Mouse (Mus musculus) liver, embryonic 16.5 days (tissue): ENCODE measurements around the gene Adamts14. TPM values are rescaled to one million over a fixed set of nuclear protein-coding genes. Genes with fewer than 3 reads are reported as not detected.

ENCODE experiments used
- ATAC-seq: fragments of 200-750 bp; cut with Nextera tagmentation; 2 replicates; pipeline ENCODE4 v1.8.0; 2017; ENCODE audit warnings: low read depth, mild to moderate bottlenecking, moderate number of reproducible peaks, moderate library complexity
- H3K27ac ChIP-seq: fragments of 300-500 bp; sonication (generic); 2 replicates; pipeline ENCODE4 v1.5.1; 2014; ENCODE audit warnings: mild to moderate bottlenecking, low read length
- H3K27me3 ChIP-seq: fragments of 300-500 bp; sonication (generic); 2 replicates; pipeline ENCODE4 v1.6.1; 2014; ENCODE audit warnings: low read depth, low read length, mixed read lengths; ENCODE audit not compliant: control insufficient read depth, insufficient read depth
- H3K36me3 ChIP-seq: fragments of 300-500 bp; sonication (generic); 2 replicates; pipeline ENCODE4 v1.6.1; 2014; ENCODE audit warnings: mild to moderate bottlenecking; ENCODE audit not compliant: control insufficient read depth, insufficient read depth
- H3K4me1 ChIP-seq: fragments of 300-500 bp; sonication (generic); 2 replicates; pipeline ENCODE4 v1.6.1; 2014; ENCODE audit warnings: low read depth, low read length, mixed read lengths; ENCODE audit not compliant: control insufficient read depth
- H3K4me2 ChIP-seq: fragments of 300-500 bp; sonication (generic); 2 replicates; pipeline ENCODE4 v1.6.1; 2014; ENCODE audit warnings: low read depth, low read length, mixed read lengths
- H3K4me3 ChIP-seq: fragments of 300-500 bp; sonication (generic); 2 replicates; pipeline ENCODE4 v1.5.1; 2014; ENCODE audit warnings: low read depth, mild to moderate bottlenecking, low read length
- H3K9ac ChIP-seq: fragments of 300-500 bp; sonication (generic); 2 replicates; pipeline ENCODE4 v1.6.1; 2014; ENCODE audit warnings: low read depth, low read length
- H3K9me3 ChIP-seq: fragments of 300-500 bp; sonication (generic); replicated peaks from 2 replicates; pipeline ENCODE4 v1.6.1; 2016; ENCODE audit warnings: low read length; ENCODE audit not compliant: control insufficient read depth
- WGBS: fragments of 180-500 bp; shearing (Covaris S2); extraction: QIAGEN DNeasy Blood & Tissue Kit; methylation state at CpG from one replicate; pipeline ENCODE4 v1.1.7; 2014; ENCODE audit not compliant: insufficient replicate concordance; 5-methylcytosine and 5-hydroxymethylcytosine counted together
- polyA plus RNA-seq: library from polyadenylated mRNA; unstranded; fragments of >200 nt; fragmentation: Nextera tagmentation; extraction: Ambion mirVana; gene quantifications from 2 replicates; pipeline ENCODE4 v1.2.1, GENCODE M21; 2015

Gene Adamts14
- polyA plus RNA-seq, 1 experiment from 2014 or later = 0.40 TPM

DNA sequence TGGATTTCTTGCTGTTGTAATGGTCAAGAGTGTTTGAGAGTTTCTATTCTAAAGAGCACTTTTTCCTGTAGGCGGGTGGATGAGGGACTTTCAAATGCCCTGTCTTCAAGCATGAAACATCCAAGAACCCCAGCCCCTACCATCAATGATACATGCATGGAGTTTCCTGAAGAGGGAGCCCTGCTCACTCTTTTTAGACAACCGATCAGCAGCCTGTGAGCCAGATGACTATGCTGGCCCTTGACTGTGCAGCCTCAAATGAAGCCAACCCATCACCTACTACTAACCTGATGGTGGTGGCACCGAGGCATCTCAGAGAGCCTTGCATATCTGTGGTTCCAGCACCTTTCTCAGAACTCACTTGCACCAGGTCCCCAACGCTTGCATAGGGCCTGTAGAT is 100.7 kb downstream of the Adamts14 start:
- Histone ChIP-seq H3K36me3 (no peaks in the 10 kb centered on the region), H3K4me2 (no peak overlapping the region), H3K4me3 (no peak overlapping the region), H3K27me3 (peaks cover 11% of the 10 kb centered on the region), H3K27ac (no peak overlapping the region), H3K9ac (no peak overlapping the region), H3K4me1 (no peaks in the 10 kb centered on the region), H3K9me3 (no peaks in the 10 kb centered on the region)
- WGBS = 47% methylated on average over 4 of the region's 4 CpGs
- ATAC-seq = no peak

DNA sequence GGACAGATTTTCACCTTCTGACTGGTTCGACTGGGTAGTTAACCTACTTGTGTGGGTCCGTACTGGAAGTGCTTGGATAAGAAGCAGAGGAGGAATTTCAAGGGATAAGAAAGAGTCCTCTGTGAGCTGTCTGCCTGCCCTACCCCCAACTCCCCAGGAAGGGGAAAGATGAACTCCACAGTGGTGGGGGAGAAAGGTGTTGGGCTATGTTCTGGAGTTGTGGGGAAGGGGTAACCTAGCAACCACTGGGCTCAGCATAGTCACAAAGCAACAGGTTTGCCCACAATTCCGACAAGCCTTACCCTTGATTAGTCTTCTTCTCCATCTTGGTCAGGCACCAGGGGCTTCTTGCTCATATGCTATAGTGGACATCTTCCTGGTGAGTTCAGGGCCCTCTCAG is 101.6 kb downstream of the Adamts14 start, which contains the start of gene Tbata:
Gene Tbata (plus strand): TSS at position 301 of the 400 bp plus-strand sequence.
- ATAC-seq = no peak
- no peaks in the 10 kb centered on the region for H3K4me1 ChIP-seq
- H3K27ac ChIP-seq = no peak within 1 kb of the TSS
- no peak within 1 kb of the TSS for H3K4me2 ChIP-seq
- no peak within 1 kb of the TSS for H3K4me3 ChIP-seq
- no peaks in the 10 kb centered on the region for H3K9me3 ChIP-seq
- no peak within 1 kb of the TSS for H3K9ac ChIP-seq
- no peaks in the 10 kb centered on the region for H3K36me3 ChIP-seq
- H3K27me3 ChIP-seq = peaks cover 11% of the 10 kb centered on the region
- 39% methylated on average over 3 of the region's 3 CpGs for WGBS

GRCm38 (mm10) chr10:61168393-61168792 is 104.8 kb downstream of the Adamts14 start:
- WGBS = 44% methylated on average over 2 of the region's 2 CpGs
- Histone ChIP-seq H3K4me3 (no peak overlapping the region), H3K27ac (no peak overlapping the region), H3K27me3 (no peaks in the 10 kb centered on the region; the same call in 1 of the 2 replicates), H3K36me3 (no peaks in the 10 kb centered on the region), H3K9ac (no peak overlapping the region), H3K4me1 (no peaks in the 10 kb centered on the region), H3K9me3 (no peaks in the 10 kb centered on the region), H3K4me2 (no peak overlapping the region)
- no peak for ATAC-seq

DNA sequence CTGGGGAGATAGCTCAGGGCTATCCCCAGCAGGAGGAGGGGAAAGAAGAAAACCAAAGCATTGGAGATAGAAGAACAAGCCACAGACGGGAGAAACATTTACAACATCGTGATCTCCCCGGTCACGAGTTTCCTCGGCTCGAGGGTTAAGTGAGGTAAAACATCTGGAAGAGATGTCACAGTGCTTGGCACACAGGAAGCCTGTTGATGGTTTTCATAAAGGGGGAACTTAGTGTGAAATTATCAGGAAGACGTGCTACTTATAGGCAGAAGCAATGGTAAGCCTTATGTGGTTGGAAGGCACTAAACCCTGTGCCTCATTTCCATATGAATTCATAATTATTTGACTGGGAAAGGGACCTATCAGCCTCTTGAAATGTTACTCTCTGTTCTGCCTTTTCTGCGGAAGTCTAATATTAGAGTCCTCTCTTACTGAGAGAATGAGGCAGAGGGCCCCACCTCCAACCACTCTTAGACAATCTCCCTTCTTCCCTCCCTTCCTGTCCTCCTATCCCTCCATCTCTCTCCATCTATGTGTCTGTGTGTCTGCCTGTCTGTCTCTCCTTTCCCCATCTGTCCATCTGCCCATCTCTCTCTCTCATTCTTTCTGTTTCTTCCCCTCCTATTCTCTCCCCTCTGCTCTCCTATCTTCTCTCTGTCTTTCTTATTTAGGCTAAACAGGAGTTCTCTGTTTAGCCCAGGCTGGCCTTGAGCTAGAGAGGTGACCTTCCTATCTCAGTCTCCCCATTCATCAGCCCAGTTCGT is 105.7 kb downstream of the Adamts14 start:
- H3K4me3 ChIP-seq = no peak overlapping the region
- no peaks in the 10 kb centered on the region for H3K9me3 ChIP-seq
- no peaks in the 10 kb centered on the region; the same call in 1 of the 2 replicates for H3K27me3 ChIP-seq
- H3K36me3 ChIP-seq = no peaks in the 10 kb centered on the region
- no peak overlapping the region for H3K4me2 ChIP-seq
- H3K4me1 ChIP-seq = no peaks in the 10 kb centered on the region
- 31% methylated on average over 9 of the region's 9 CpGs for WGBS
- no peak overlapping the region for H3K27ac ChIP-seq
- no peak for ATAC-seq
- H3K9ac ChIP-seq = no peak overlapping the region

DNA sequence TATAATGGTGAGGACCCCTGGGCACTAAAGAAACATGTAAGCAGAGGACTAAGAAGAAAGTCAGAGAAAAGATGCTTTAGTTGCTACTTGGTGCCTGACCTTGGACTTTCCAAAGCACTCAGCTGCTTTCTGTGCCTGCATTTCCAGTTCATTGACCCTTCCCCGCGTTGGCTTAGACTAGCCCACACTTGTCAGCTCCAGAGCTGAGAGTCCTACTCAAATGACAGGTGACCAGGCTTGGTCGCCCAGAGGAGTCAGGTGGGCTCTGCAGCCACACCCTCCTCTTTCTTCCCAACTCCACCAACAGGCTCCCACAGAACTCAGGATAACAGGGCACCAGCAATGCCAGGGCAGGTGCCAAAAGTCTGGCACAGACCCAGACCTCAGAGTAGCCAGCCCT is 110.9 kb downstream of the Adamts14 start:
- no peak overlapping the region for H3K4me3 ChIP-seq
- H3K4me2 ChIP-seq = no peak overlapping the region
- no peaks in the 10 kb centered on the region for H3K9me3 ChIP-seq
- no peaks in the 10 kb centered on the region for H3K27me3 ChIP-seq
- no peaks in the 10 kb centered on the region for H3K4me1 ChIP-seq
- no peak overlapping the region for H3K9ac ChIP-seq
- 62% methylated on average over 3 of the region's 3 CpGs for WGBS
- ATAC-seq = no peak
- no peak overlapping the region for H3K27ac ChIP-seq
- no peaks in the 10 kb centered on the region for H3K36me3 ChIP-seq

- Histone ChIP-seq H3K4me3 (no peak overlapping the region), H3K4me2 (no peak overlapping the region), H3K27ac (no peak overlapping the region), H3K4me1 (no peaks in the 10 kb centered on the region), H3K9me3 (no peaks in the 10 kb centered on the region), H3K9ac (no peak overlapping the region), H3K27me3 (no peaks in the 10 kb centered on the region), H3K36me3 (no peaks in the 10 kb centered on the region)
- WGBS = 56% methylated on average over 4 of the region's 4 CpGs
- ATAC-seq = no peak
Measured at GRCm38 (mm10) chr10:61160671-61161070, 112.6 kb downstream of the Adamts14 start.

DNA sequence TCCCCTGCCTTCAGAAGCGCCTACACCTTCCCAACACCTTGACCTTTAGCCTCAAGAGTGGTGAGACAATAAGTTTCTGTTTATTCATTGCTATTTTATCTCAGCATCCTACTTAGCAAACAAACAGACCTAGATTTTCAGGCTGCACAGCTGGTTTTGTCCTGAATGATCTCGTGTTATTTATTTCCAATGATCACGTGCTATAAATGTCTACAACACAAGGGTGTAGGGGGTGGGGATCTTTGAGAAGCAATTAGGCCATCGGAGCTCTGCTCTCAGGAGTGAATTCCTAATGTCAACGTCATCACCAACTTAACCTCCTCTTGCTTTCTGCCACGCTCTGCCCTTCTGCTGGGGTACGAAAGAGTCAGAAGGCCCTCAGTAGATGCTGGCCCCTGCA is 113.1 kb downstream of the Adamts14 start:
- H3K4me3 ChIP-seq = no peak overlapping the region
- H3K27me3 ChIP-seq = no peaks in the 10 kb centered on the region
- no peaks in the 10 kb centered on the region for H3K4me1 ChIP-seq
- H3K36me3 ChIP-seq = no peaks in the 10 kb centered on the region
- H3K9ac ChIP-seq = no peak overlapping the region
- H3K4me2 ChIP-seq = no peak overlapping the region
- WGBS = 61% methylated on average over 7 of the region's 7 CpGs
- no peaks in the 10 kb centered on the region for H3K9me3 ChIP-seq
- no peak for ATAC-seq
- H3K27ac ChIP-seq = no peak overlapping the region

GRCm38 (mm10) chr10:61158594-61158993 is 114.6 kb downstream of the Adamts14 start:
- Histone ChIP-seq H3K4me2 (no peak overlapping the region), H3K4me3 (no peak overlapping the region), H3K9ac (no peak overlapping the region), H3K36me3 (no peaks in the 10 kb centered on the region), H3K27ac (no peak overlapping the region), H3K4me1 (no peaks in the 10 kb centered on the region; the same call in 1 of the 2 replicates), H3K27me3 (no peaks in the 10 kb centered on the region), H3K9me3 (no peaks in the 10 kb centered on the region)
- 52% methylated on average over 3 of the region's 3 CpGs for WGBS
- no peak for ATAC-seq

- Histone ChIP-seq H3K9me3 (no peaks in the 10 kb centered on the region), H3K4me1 (peaks cover 3% of the 10 kb centered on the region; the same call in 1 of the 2 replicates), H3K27ac (no peak overlapping the region), H3K4me3 (no peak overlapping the region), H3K27me3 (no peaks in the 10 kb centered on the region), H3K9ac (no peak overlapping the region), H3K4me2 (no peak overlapping the region), H3K36me3 (no peaks in the 10 kb centered on the region)
- WGBS = 75% methylated on average over 2 of the region's 2 CpGs
- ATAC-seq = no peak
Measured at GRCm38 (mm10) chr10:61156453-61156852, 116.8 kb downstream of the Adamts14 start.
